Mouse (Mus musculus) B cell, adult 2 months (primary cell): ENCODE data around the gene Dlg2.
A peak's percentile ranks its signal among the peaks of the same experiment; 100 is the strongest.

Experiments
- DNase-seq, 2 experiments: peaks; one replicate each; pipeline ENCODE4 v3.0.0; 2022

Gene Dlg2

DNA sequence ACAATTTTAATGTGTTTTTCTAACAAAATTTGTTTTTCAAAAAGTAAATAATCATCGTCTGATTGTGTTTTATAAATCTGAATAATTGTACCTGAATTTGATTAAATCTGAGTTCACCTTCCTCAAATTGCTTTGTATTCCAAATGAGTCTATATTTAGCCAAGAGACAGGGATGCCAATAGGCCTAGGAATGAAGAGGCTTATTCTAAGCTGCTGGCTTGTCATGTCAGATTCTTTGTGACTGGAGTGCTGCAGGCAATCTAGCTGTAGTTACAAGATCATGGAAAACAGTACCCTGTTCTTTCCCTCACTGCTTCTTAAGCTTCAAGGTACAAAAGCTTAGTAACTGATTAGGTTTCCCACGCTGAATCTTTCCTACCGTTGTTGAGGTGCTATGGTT is 811.9 kb downstream of the Dlg2 start:
- no peak for DNase-seq

GRCm38 (mm10) chr7:91296127-91296526 is 819.7 kb downstream of the Dlg2 start:
- no peak for DNase-seq

DNA sequence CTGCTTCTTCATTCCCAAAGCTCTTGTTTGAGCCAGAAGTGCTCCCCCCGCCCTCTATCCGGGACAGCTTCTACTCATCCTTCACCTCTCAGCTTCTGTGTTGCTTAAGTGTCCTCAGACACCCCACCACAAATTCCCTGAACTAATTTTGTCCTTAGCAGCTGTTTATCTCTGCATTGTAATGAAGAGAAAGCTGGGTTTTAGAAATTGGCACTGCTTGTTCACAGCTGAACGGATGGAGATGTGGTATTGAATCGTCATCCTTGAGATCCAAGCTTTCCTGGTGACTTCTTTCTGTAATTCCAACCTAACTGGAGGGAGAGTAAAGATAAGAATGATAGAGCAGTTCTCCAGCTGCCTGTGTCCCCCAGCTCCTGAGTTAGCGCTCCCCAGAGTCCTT is 834.7 kb downstream of the Dlg2 start:
- no peak for DNase-seq

- DNase-seq = no peak
These were observed 868.6 kb downstream of the Dlg2 start for GRCm38 (mm10) chr7:91345073-91345472.

GRCm38 (mm10) chr7:91369821-91370321 is 893.4 kb downstream of the Dlg2 start:
- no peak for DNase-seq

GRCm38 (mm10) chr7:91382281-91382680 is 905.8 kb downstream of the Dlg2 start:
- no peak for DNase-seq

DNA sequence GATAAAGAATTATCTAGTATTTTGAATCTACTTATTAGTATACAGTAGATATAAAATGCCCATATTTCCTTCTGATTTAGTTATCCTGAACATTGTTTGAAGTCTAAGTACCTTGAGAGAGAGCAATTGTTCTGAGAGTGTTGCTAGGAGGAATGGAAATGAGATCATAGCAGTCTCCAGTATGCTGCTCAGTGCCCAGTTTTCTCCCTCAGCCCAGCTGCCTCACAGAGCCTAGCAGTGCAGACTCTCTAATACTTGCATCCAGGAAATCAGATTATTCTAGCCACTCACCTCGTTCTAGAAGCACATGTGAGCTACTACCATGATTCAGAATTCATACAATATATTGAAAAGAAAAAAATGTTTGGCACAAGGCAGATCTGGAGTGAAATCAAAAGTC is 907.4 kb downstream of the Dlg2 start:
- no peak for DNase-seq

DNA sequence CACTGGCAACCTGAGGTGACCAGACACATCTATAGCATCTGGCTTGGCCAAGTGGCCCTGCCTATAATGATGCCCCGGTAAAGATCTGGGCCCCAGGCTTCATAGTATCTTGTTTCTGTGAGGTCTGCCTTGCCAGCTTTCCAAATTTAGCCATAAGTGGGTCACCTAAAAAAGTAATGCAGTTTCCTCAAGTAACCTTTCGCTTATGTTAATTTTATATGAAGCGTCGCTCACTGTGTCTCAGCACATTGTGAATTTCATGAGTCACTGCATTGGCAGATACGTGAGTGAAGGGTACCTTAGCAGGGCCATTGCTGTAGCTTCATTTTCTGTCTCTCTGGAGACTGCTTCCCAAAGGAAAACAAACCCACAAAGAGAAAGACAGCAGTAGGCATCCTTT is 912.8 kb downstream of the Dlg2 start:
- DNase-seq = no peak

GRCm38 (mm10) chr7:91397827-91398226 is 921.4 kb downstream of the Dlg2 start:
- no peak for DNase-seq

- DNase-seq = no peak
These were observed 935.6 kb downstream of the Dlg2 start for GRCm38 (mm10) chr7:91412109-91412508.

GRCm38 (mm10) chr7:91414150-91414549 is 937.7 kb downstream of the Dlg2 start:
- DNase-seq = no peak

DNA sequence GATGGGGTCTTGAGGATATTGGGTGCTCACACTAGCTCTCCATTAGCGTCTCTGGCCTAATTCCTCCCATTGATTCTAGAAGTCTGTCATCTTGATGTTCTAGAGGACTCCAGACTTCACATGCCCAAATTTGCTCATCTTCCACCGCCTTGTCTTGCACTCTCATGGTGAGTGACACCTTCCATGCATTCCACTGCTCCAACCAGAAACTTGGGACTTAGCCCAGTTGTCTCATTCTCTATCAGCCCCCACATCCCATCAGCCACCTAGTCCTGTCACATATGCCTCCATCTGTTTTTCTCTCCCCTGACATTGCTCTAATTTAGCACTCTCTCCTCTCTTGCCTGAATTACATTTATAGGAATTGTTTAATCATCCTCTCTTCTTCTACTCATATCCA is 938.3 kb downstream of the Dlg2 start:
- DNase-seq = no peak

DNA sequence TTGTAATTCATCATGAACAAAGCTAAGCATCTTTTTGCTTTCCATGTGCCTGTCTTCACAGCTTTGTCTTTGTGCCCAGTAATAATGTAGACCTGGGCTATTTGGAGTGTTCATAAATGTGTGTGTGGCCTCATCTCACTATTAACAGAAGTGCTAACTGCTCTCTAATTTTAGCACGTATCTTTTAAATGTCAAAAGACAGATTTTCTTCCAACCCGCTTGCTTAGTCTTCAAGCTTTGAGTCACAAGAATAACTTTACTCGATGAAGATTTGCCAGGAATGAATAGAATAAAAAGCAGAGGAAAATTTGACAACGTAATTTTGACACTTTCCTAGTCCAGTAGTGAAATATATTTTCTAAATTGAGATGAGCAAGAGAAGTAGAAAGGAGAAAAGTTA is 943.7 kb downstream of the Dlg2 start:
- no peak for DNase-seq

DNA sequence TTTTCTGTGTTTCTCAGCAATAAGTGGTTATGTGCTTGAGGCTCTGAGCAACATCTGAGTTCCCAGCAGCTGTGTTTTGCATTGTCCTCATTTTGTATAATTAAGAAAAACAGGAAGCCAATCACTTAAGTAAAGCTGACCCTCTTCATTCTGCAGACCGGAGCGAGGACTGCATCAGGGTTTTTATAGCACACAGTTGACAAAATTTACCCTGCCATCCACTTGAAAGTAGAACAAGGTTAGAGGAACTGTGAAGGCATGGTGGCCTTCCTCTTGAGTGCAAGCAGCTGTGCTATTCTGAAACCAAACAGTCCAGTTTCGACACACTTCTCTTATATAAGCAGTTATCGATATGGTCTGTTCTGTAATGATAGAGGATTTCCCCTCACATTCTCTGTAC is 947.3 kb downstream of the Dlg2 start:
- DNase-seq = no peak

DNA sequence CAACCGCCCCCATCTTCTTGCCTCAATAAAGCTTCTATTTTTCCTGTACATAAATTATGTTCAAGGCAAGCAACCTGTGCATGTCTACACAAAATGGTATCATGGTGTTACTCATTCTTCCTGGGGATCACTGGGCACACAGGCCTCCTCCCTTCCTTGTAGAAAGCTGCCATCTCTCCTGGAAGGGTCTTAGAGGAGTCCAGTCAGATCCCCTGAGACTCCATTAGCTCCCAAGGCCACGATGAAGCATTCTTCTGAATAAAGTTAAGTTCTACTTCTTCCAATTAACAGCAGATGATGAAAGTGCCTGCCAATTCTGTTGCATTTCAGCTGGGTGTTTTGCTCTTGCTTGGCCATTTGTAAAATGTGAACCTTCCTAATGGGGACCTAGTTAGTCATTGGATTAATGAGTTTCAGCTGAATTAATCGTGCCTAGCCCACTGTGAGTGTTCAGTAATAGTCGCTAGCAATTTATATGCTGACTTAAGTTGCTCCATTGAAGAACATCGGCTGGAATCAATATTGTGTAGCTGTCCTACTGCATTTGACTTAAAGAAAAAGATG is 953.3 kb downstream of the Dlg2 start:
- no peak for DNase-seq

DNA sequence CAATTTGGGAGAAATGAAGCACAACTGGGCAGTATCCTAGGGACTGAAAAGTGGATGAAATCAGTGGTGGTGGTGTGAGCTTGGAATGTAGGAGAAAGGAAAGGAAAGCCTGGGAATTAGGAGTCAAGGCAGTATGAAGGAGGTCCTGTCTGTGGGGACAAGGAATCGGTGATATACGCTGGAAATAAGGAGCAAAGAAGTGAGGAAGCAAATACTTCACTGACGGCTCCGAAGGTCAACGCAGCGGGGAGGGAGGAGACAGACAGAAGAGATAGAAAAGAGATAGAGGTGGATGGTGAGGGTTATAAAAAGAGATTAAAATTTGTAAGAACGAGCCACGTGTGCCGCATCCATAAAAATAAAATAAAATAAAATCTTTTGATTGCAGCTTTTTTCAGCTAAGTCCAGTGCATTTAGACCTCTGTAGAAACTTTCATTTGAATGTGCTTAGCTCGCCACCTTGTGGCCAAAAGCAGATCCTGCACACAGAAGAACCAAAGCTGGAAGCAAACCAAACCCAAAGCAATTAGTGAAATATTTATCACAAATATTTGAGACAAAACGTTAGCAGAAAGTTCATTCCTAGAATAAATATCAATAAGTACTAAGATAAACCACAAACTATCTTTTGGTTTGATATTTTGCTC is 955.2 kb downstream of the Dlg2 start:
- DNase-seq = peak; percentile 7 to 15

GRCm38 (mm10) chr7:91432563-91432962 is 956.1 kb downstream of the Dlg2 start:
- DNase-seq = no peak

DNA sequence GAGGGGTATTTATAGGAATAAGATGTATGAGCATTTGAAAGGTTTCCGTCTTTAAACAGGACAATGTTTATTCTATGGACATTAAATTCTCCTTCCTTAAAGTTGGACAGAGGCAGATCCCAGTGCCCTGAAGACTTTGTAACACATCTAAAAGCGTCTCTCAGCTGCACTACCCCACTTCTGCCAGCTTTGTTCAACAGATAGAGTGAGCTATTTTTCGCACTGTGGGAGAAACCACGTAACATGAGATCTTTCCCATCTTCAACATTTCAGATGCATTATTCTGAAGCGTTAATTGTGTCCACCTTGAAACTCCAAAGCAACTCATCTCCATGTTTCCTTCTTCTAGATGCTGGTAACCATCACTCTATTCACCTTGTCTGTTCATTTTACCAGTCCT is 958.3 kb downstream of the Dlg2 start:
- DNase-seq = no peak

GRCm38 (mm10) chr7:91440326-91440725 is 963.9 kb downstream of the Dlg2 start:
- no peak for DNase-seq

DNA sequence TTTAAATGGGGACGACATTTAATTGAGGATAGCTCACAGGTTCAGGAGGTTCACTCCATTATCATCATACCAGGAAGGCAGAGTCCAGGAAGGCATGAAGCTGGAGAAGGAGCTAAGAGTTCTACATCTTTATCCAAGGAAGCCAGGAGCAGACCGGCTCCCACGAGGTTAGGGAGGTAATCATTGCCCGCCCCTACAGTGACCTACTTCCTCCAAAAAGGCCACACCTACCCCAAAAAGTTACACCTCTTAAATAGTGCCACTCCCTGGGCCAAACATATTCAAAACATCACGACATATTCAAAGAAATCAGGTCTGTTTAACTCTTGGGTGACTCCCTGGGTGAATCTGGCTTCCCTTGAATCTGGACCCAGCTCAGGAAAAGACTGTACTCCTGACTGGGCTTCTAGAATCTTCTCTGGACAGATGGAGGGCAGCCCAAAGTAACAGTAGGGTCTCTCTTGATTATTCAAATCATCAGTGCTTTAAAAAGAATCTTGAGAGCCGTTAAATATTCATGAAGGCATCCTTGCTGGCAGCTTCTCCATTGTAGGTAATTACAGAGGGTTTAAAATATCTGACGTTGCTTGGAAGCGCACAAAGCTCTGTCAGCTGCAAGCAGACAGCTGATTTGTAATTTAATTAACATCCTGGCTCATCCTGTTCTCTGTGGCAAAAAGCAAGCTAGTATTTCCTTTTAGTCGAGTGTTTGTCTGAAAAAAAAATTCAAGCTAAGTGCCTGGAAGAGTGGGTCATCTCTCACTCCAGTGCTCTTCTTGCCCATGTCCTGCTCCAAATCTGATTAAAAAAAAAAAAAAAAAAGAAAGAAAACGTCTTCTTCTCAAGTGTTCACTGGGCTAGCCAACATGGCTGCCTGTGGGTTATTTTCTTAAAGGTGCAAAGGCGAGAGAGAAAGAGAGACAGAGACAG is 966.2 kb downstream of the Dlg2 start:
- DNase-seq = no peak

DNA sequence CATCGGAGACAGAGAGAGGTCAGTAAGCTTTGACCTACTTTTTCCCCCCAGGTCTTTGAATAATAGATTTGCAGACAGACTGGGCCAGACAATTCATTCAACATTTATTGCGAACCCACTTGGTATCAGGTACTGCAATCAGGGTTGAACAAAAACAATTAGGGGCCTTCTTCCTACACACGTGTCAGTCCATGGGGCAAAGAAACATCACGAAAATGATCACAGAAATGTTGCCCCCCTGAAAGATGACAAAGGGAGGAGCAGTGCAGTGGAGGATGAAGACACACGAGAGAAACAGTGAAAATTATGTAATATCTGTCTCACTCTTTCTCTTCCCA is 966.9 kb downstream of the Dlg2 start:
- no peak for DNase-seq

- no peak for DNase-seq
These were observed 967.4 kb downstream of the Dlg2 start for GRCm38 (mm10) chr7:91443913-91444312.

GRCm38 (mm10) chr7:91444728-91445127 is 968.3 kb downstream of the Dlg2 start:
- no peak for DNase-seq

DNA sequence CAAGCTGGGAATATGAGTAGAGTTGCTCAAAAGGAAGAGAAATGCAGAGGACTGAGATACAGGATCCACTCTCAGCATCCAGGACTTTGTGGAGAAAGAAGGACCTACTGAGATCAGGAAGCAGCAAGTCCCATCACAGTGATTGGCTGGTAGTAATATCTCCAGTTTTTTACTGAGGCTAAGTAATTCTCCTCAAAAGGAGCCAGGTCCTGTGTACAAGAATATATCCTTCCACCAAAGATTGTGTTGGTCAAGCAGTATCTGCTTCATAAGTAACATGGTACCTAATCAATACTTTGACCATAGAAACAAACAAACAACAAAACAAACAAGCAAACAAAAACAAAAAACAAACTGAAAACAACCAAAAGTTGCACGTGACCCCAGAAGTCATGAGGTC is 980.3 kb downstream of the Dlg2 start:
- no peak for DNase-seq
